Mouse (Mus musculus) brain, embryonic 14.5 days (tissue): ENCODE measurements around the gene Ccl22.

Source experiments
- CTCF ChIP-seq: fragments of 200-500 bp; IDR thresholded peaks from 2 replicates; pipeline ENCODE4 v1.5.1; 2012; ENCODE audit warnings: inconsistent platforms, mild to moderate bottlenecking, moderate library complexity, borderline replicate concordance; ENCODE audit not compliant: insufficient read depth, insufficient read length; ENCODE audit errors: extremely low read depth
- POLR2A ChIP-seq: fragments of 200-500 bp; IDR thresholded peaks from 2 replicates; pipeline ENCODE4 v1.6.1; 2012; ENCODE audit warnings: mild to moderate bottlenecking, inconsistent platforms, borderline replicate concordance; ENCODE audit not compliant: poor library complexity, insufficient read depth, insufficient read length, severe bottlenecking; ENCODE audit errors: extremely low read depth

DNA sequence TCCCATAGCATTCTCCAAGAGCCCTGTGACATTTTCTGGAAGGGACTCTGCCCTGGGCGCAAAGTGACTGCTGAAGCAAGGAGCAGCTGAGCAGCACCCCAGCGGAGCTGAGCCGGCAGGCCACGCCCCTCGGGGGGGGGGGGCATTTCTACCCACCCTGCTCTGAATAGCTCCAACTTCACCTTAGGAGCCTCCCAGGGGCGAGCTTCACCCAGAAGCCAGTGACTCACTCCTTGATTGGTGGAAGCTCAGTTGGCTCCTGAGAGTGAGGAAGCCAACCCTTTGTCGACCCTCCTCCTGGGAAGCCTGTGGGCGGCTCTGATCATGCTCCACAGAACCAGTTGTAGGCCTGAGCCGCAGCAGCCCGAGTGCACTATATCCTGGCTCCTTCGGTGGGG is 36.4 kb downstream of the Ccl22 start:
- TF ChIP-seq POLR2A (no peak), CTCF (no peak)
